17 mouse cellular contexts compared by ENCODE assay signal in genomic region chr9:46206834-46207500, GRCm38 (mm10). TPM values are rescaled to one million over a fixed set of nuclear protein-coding genes. Genes with fewer than 3 reads are reported as not detected.
DNase-seq lines count a peak whose midpoint lies in the region; ATAC-seq lines count a peak whose summit lies in the region.
"Had no signal": no experiment of that assay in that cellular context is flagged by ENCODE, and none has a peak within 500 bp of the region (broad histone marks: within the 10 kb centered on the region; RNA-seq: fewer than 3 reads in every experiment).

No protein-coding gene starts in this region.

- no peak overlapping the region for H3K4me2 ChIP-seq in hindbrain, embryonic 11.5 days (replicated peaks; ENCODE audit: low read depth, low read length)
- H3K4me2 ChIP-seq: embryonic facial prominence, embryonic 15.5 days had no signal

- H3K9ac ChIP-seq in hindbrain, embryonic 11.5 days (ENCODE audit: low read depth, low read length): no peak overlapping the region
- H3K9ac ChIP-seq: embryonic facial prominence, embryonic 15.5 days had no signal

- 82% methylated on average over 10 of the region's 10 CpGs for WGBS in hindbrain, embryonic 11.5 days

- H3K4me3 ChIP-seq in hindbrain, embryonic 11.5 days (ENCODE audit: low read depth, low read length): no peak overlapping the region
- H3K4me3 ChIP-seq: embryonic facial prominence, embryonic 15.5 days; left cerebral cortex, adult 2 months; megakaryocyte, embryonic 14.5 days had no signal

- H3K27me3 ChIP-seq in hindbrain, embryonic 11.5 days (ENCODE audit: control insufficient read depth, insufficient read depth, low read length): no peaks in the 10 kb centered on the region
- H3K27me3 ChIP-seq: embryonic facial prominence, embryonic 15.5 days; megakaryocyte, embryonic 14.5 days had no signal

- no peaks in the 10 kb centered on the region for H3K9me3 ChIP-seq in hindbrain, embryonic 11.5 days (ENCODE audit: control insufficient read depth, low read length)
- H3K9me3 ChIP-seq: embryonic facial prominence, embryonic 15.5 days; megakaryocyte, embryonic 14.5 days had no signal

- H3K4me1 ChIP-seq in hindbrain, embryonic 11.5 days (replicated peaks; ENCODE audit: control insufficient read depth, insufficient read depth, low read length): no peaks in the 10 kb centered on the region

- DNase-seq in cerebellum, postnatal 10 days: peak; percentile 37
- no peak for DNase-seq in cerebellum, adult 11-12 months
- peak; percentile 78 for DNase-seq in kidney, postnatal 14 days
- no peak for DNase-seq in adrenal gland, postnatal 4 days (ENCODE audit: low spot score in 2 of 2)
- DNase-seq in left cerebral cortex, postnatal 36 days (ENCODE audit: low spot score in 2 of 2): no peak
- no peak for DNase-seq in hindbrain, embryonic 11.5 days (ENCODE audit: low spot score)
- DNase-seq: adrenal gland, postnatal 14 days; cerebellum, adult 8-10 months; right cerebral cortex, adult 18-20 months had no signal

- H3K36me3 ChIP-seq in hindbrain, embryonic 11.5 days (ENCODE audit: control insufficient read depth, insufficient read depth, low read length): no peaks in the 10 kb centered on the region; the same call in none of the 2 replicates

- no peak overlapping the region for H3K27ac ChIP-seq in hindbrain, embryonic 11.5 days (ENCODE audit: low read depth, low read length)
- H3K27ac ChIP-seq: embryonic facial prominence, embryonic 15.5 days; left cerebral cortex, adult 2 months had no signal

- ATAC-seq in common myeloid progenitor, adult 5-6 weeks (replicated peaks; ENCODE audit: low read depth, poor library complexity, severe bottlenecking): peak; percentile 41
- peak; percentile 70 for ATAC-seq in megakaryocyte progenitor cell, adult 5-6 weeks (replicated peaks; ENCODE audit: poor library complexity)
- ATAC-seq in hindbrain, embryonic 11.5 days (ENCODE audit: low FRiP score): no peak

- intact Hi-C loops in left cerebral cortex, postnatal 36 days (cut with DNase I): no loop called here

RNA-seq across cellular contexts. Expression of gene Apoa1, which starts 21.4 kb away (rescaled TPM):
- total RNA-seq in common myeloid progenitor, adult 5-6 weeks (2017): not detected in 2 replicates
- not detected in 2 replicates for total RNA-seq in megakaryocyte progenitor cell, adult 5-6 weeks (2015)
- not detected in 2 replicates for total RNA-seq in megakaryocyte progenitor cell, adult 5-6 weeks (2017)
- 1,000 to 10,000 TPM in 1 of 2 experiments, 10 to 100 TPM in 1; 38.1 to 1,458 TPM for total RNA-seq in adrenal gland, postnatal 4 days (2021)
- under 1 TPM; 0.42 to 0.79 TPM for total RNA-seq in left cerebral cortex, postnatal 36 days (2021)
- 0.43 and 1.5 TPM in 2 replicates for polyA plus RNA-seq in hindbrain, embryonic 11.5 days (2014; fragmentation: Nextera tagmentation; extraction: Ambion mirVana)
- total RNA-seq: left cerebral cortex, adult 2 months had no signal

RNA-seq across cellular contexts. Expression of gene Apoc3, which starts 28.5 kb away (rescaled TPM):
- total RNA-seq in common myeloid progenitor, adult 5-6 weeks (2017): not detected in 2 replicates
- not detected in 2 replicates for total RNA-seq in megakaryocyte progenitor cell, adult 5-6 weeks (2015)
- total RNA-seq in megakaryocyte progenitor cell, adult 5-6 weeks (2017): not detected in 2 replicates
- 1 to 10 TPM in 1 of 2 experiments, under 1 TPM in 1; 0.64 to 9.5 TPM for total RNA-seq in adrenal gland, postnatal 4 days (2021)
- 1 to 10 TPM in 1 of 2 experiments, not detected in 1; 1.4 TPM for total RNA-seq in left cerebral cortex, postnatal 36 days (2021)
- polyA plus RNA-seq in hindbrain, embryonic 11.5 days (2014; fragmentation: Nextera tagmentation; extraction: Ambion mirVana): not detected in 2 replicates
- total RNA-seq: ES-E14 had no signal
- polyA plus RNA-seq: embryonic facial prominence, embryonic 15.5 days; heart, embryonic 14.5 days; neural tube, embryonic 11.5 days had no signal

RNA-seq across cellular contexts. Expression of gene Apoa4, which starts 33.5 kb away (rescaled TPM):
- total RNA-seq in common myeloid progenitor, adult 5-6 weeks (2017): not detected in 2 replicates
- total RNA-seq in megakaryocyte progenitor cell, adult 5-6 weeks (2015): not detected in 2 replicates
- total RNA-seq in megakaryocyte progenitor cell, adult 5-6 weeks (2017): not detected in 2 replicates
- 1 to 10 TPM in 1 of 2 experiments, under 1 TPM in 1; 0.48 to 3.8 TPM for total RNA-seq in adrenal gland, postnatal 4 days (2021)
- total RNA-seq in left cerebral cortex, postnatal 36 days (2021): not detected
- polyA plus RNA-seq in hindbrain, embryonic 11.5 days (2014; fragmentation: Nextera tagmentation; extraction: Ambion mirVana): not detected in 2 replicates
- total RNA-seq: ES-E14; left cerebral cortex, adult 2 months had no signal
- polyA plus RNA-seq: heart, embryonic 14.5 days; neural tube, embryonic 11.5 days had no signal

Comparison
In these comparisons a context has a peak if more than half of its experiments do, and no peak if none do; other contexts are left out.
1. DNase-seq: peak in cerebellum, postnatal 10 days (2 of 2) and kidney, postnatal 14 days (single experiment); none in cerebellum, adult 11-12 months (single experiment), adrenal gland, postnatal 4 days (0 of 2), left cerebral cortex, postnatal 36 days (0 of 2) and hindbrain, embryonic 11.5 days (single experiment).
2. RNA of gene Apoa1, which starts 21.4 kb away (total RNA-seq): 38.1 to 1,458 TPM in adrenal gland, postnatal 4 days; 0.42 to 0.79 TPM in left cerebral cortex, postnatal 36 days, not detected in common myeloid progenitor, adult 5-6 weeks and not detected in megakaryocyte progenitor cell, adult 5-6 weeks; every median in the first group is over 10 times any median in the second.